Mouse (Mus musculus): ENCODE results near the gene Tmcc1. TPM values are rescaled to one million over a fixed set of nuclear protein-coding genes. Genes with fewer than 3 reads are reported as not detected.
"Not testable (repeated sequence)": the region's sequence is repeated elsewhere in the genome, so short reads cannot be mapped to it uniquely, and the experiment has no call there.

Tmcc1 gene
- polyA plus RNA-seq, 1 experiment from 2014 or later = 11.8 TPM

DNA sequence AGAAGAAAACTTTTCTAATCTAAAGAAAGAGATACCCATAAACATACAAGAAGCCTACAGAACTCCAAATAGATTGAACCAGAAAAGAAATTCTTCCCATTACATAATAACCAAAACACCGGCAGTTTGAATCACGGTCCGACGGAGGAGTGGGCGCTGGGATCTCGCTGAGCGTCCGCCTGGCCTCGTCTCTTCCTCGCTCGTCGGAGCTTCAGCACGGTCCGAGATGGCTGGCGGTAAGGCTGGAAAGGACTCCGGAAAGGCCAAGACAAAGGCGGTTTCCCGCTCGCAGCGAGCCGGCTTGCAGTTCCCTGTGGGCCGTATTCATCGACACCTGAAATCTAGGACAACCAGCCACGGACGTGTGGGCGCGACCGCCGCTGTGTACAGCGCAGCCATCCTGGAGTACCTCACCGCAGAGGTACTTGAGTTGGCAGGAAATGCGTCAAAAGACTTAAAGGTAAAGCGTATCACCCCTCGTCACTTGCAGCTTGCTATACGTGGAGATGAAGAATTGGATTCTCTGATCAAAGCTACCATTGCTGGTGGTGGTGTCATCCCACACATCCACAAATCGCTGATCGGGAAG lies 19.7 kb downstream of the Tmcc1 start:
- H3K36me3 ChIP-seq (ENCODE audit: control insufficient read depth, insufficient read depth, low read length); H3K4me1 ChIP-seq (replicated peaks; ENCODE audit: control insufficient read depth, insufficient read depth, low read length); H3K9ac ChIP-seq (ENCODE audit: low read length); H3K4me3 ChIP-seq (ENCODE audit: low read depth, low read length); ATAC-seq (replicated peaks; ENCODE audit: low FRiP score, low TSS enrichment, low read depth); H3K4me2 ChIP-seq (ENCODE audit: low read length); H3K9me3 ChIP-seq (ENCODE audit: control insufficient read depth, low read length); DNase-seq (ENCODE audit: low spot score); H3K27me3 ChIP-seq (replicated peaks; ENCODE audit: control insufficient read depth, insufficient read depth, low read length); H3K27ac ChIP-seq (ENCODE audit: low read depth): not testable (repeated sequence)
- 82% methylated on average over 37 of the region's 37 CpGs for WGBS

DNA sequence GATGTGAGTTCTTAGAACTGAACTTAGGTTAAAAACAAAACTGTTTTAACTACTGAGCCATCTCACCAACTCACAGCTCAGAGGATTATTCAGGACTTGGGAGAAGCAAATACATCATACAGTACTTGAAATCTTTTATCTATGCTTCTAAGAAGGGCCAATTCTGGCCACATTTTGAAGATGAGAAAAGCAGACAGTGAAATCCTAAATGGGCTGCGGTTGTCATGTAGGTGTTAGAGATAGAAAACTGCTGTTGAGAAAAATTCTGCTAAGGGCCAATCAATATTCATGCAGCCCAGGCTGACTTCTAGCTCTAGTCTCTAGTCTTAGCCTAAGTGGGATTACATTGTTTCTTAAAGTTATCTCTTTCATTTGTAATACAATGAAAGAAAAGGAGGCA lies 26.9 kb downstream of the Tmcc1 start:
- H3K9me3 ChIP-seq (ENCODE audit: control insufficient read depth, low read length) = no peaks in the 10 kb centered on the region
- H3K4me2 ChIP-seq (ENCODE audit: low read length) = no peak overlapping the region
- H3K27ac ChIP-seq (ENCODE audit: low read depth) = no peak overlapping the region
- H3K36me3 ChIP-seq (ENCODE audit: control insufficient read depth, insufficient read depth, low read length) = peaks cover 16% of the 10 kb centered on the region
- DNase-seq (ENCODE audit: low spot score) (no peak), ATAC-seq (replicated peaks; ENCODE audit: low FRiP score, low TSS enrichment, low read depth) (no peak)
- no peaks in the 10 kb centered on the region for H3K4me1 ChIP-seq (replicated peaks; ENCODE audit: control insufficient read depth, insufficient read depth, low read length)
- 80% methylated on average over 1 of the region's 1 CpGs for WGBS
- H3K27me3 ChIP-seq (replicated peaks; ENCODE audit: control insufficient read depth, insufficient read depth, low read length) = no peaks in the 10 kb centered on the region
- no peak overlapping the region for H3K9ac ChIP-seq (ENCODE audit: low read length)
- H3K4me3 ChIP-seq (ENCODE audit: low read depth, low read length) = no peak overlapping the region

DNA sequence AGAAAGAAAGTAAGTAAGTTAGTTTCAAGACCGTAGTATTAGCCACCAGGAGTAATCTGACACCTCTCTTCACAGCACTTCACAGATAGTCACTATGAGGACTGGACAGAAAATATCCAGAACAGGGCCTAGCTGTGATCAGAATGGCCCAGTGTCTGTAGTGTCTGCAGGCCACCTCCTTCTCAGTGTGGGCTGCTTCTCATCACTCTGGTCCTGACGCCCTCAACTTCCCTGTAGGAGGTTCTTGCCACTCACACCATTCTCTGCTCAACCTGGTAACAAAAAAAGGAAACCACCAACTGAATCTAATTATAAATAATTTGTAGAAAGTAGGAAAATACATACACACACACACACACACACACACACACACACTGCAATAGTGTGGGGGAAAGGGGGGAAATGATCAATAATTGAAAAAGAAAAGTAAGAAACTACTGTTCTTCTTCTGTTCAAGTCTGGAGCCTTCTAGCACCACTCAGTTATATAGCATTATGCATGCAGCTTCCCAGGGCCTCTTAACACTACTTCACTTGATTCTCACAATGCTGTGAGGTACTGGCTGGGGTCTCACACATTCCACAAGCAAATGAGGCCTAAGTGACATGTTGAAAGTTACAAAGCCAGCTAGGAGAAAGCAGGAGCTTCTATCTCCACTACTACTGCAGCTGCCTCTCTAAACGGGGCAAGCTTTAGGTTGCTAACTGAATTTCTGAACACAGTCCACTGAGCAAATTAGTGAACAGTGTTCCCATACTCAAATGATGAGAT lies 38.2 kb downstream of the Tmcc1 start:
- no peak overlapping the region for H3K27ac ChIP-seq (ENCODE audit: low read depth)
- WGBS = 30% methylated on average over 3 of the region's 3 CpGs
- no peak overlapping the region for H3K4me3 ChIP-seq (ENCODE audit: low read depth, low read length)
- no peak overlapping the region for H3K4me2 ChIP-seq (ENCODE audit: low read length)
- no peak for ATAC-seq (replicated peaks; ENCODE audit: low FRiP score, low TSS enrichment, low read depth)
- H3K27me3 ChIP-seq (replicated peaks; ENCODE audit: control insufficient read depth, insufficient read depth, low read length) = no peaks in the 10 kb centered on the region
- H3K9ac ChIP-seq (ENCODE audit: low read length) = no peak overlapping the region
- no peak for DNase-seq (ENCODE audit: low spot score)
- no peaks in the 10 kb centered on the region for H3K36me3 ChIP-seq (ENCODE audit: control insufficient read depth, insufficient read depth, low read length)
- no peaks in the 10 kb centered on the region; the same call in 1 of the 2 replicates for H3K4me1 ChIP-seq (replicated peaks; ENCODE audit: control insufficient read depth, insufficient read depth, low read length)
- no peaks in the 10 kb centered on the region for H3K9me3 ChIP-seq (ENCODE audit: control insufficient read depth, low read length)

DNA sequence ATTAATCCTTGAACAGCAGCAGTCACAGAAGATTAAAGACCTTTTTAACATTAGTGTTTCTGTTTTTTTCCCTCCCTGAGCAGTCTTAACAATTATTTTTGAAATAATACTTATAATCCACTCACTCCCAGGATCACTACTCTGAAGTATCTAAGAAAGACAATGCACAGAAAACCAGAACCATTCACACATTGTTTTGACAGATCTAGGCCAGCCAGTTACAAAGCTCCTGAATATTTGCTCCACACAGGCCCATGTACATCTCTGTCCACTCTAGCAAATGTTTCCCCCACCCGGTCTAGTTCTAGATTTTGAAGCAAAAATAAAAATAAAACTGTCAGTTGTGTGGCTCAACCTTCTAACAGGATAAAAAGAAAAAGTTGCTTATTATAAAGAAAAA lies 45.9 kb downstream of the Tmcc1 start:
- H3K27me3 ChIP-seq (replicated peaks; ENCODE audit: control insufficient read depth, insufficient read depth, low read length) = no peaks in the 10 kb centered on the region
- WGBS = 76% methylated on average over 1 of the region's 1 CpGs
- H3K36me3 ChIP-seq (ENCODE audit: control insufficient read depth, insufficient read depth, low read length) = no peaks in the 10 kb centered on the region
- no peak for DNase-seq (ENCODE audit: low spot score)
- no peak overlapping the region for H3K4me2 ChIP-seq (ENCODE audit: low read length)
- no peak overlapping the region for H3K4me3 ChIP-seq (ENCODE audit: low read depth, low read length)
- ATAC-seq (replicated peaks; ENCODE audit: low FRiP score, low TSS enrichment, low read depth) = no peak
- no peak overlapping the region for H3K27ac ChIP-seq (ENCODE audit: low read depth)
- H3K4me1 ChIP-seq (replicated peaks; ENCODE audit: control insufficient read depth, insufficient read depth, low read length) = no peaks in the 10 kb centered on the region
- no peaks in the 10 kb centered on the region for H3K9me3 ChIP-seq (ENCODE audit: control insufficient read depth, low read length)
- no peak overlapping the region for H3K9ac ChIP-seq (ENCODE audit: low read length)

DNA sequence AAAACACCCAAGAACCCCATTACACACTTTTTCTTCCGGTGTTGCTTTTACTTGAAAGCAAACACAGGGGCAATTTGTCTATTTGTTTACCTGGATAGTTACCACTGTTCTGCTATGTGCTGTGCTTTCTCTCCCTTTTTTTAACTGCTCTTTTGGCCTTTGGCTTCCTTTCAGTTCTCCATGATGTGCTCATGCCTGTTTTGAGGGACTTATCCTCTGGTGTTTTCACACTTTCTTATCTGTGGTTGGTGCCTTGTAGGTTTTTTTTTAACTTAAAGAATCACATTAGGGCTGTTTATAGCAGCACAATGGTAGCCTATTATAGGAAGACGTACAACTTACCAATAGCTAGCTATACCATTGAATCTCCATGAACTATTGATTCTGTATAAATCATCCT lies 51.6 kb downstream of the Tmcc1 start:
- Histone ChIP-seq H3K4me3 (ENCODE audit: low read depth, low read length) (no peak overlapping the region), H3K4me2 (ENCODE audit: low read length) (no peak overlapping the region), H3K9me3 (ENCODE audit: control insufficient read depth, low read length) (no peaks in the 10 kb centered on the region), H3K27ac (ENCODE audit: low read depth) (no peak overlapping the region), H3K36me3 (ENCODE audit: control insufficient read depth, insufficient read depth, low read length) (no peaks in the 10 kb centered on the region), H3K27me3 (replicated peaks; ENCODE audit: control insufficient read depth, insufficient read depth, low read length) (no peaks in the 10 kb centered on the region), H3K9ac (ENCODE audit: low read length) (no peak overlapping the region), H3K4me1 (replicated peaks; ENCODE audit: control insufficient read depth, insufficient read depth, low read length) (no peaks in the 10 kb centered on the region)
- WGBS = 57% methylated on average over 2 of the region's 2 CpGs
- DNase-seq (ENCODE audit: low spot score) (no peak), ATAC-seq (replicated peaks; ENCODE audit: low FRiP score, low TSS enrichment, low read depth) (no peak)

DNA sequence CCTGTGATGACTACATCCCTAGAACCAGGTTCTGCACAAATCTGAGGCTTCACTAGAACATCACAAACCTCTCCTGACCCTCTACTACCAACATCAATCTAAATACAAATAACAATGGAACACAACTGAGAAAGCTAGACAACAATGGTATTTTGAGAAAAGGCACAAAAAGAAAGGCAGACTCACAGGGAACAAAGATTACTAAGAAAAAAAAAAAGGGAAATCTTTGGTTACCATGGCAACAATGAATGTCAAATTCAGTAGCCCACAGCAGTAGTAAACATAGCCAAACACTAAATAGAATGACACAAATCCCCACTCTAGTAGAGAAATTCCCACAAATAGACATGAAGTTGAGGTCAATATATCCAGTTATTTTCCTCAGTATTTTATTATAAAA lies 52.5 kb downstream of the Tmcc1 start:
- no peak for DNase-seq (ENCODE audit: low spot score)
- H3K27me3 ChIP-seq (replicated peaks; ENCODE audit: control insufficient read depth, insufficient read depth, low read length) = no peaks in the 10 kb centered on the region

DNA sequence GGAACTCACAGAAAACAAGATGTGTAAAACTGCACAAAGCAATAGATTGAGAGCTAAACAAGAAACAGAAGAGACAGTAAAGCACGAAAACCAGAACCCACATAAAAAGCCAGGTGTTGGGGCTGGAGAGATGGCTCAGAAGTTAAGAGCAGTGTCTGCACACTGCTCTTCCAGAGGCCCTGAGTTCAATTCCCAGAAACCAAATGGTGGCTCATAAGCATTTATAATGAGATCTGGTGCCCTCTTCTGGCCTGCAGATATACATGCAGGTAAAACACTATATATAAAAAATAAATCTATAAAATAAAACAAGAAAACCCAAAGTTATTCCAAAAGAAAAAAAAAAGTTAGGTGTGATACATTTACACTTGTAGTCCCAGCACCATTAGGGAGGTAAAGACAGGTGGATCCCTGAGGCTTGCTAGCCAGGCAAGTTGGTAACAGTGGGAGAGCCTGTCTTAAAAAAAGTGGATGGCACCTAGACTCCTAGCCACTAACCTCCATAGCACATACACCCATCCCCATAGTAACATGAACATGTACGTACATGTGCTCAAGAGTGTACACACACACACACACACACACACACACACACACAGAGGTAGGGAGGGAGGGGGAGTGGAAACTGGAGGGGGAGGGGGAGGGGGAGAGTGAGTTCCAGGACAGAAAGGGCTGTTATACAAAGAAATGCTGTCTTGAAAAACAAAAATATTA lies 54.0 kb downstream of the Tmcc1 start:
- WGBS = 57% methylated on average over 2 of the region's 2 CpGs
- no peak for DNase-seq (ENCODE audit: low spot score)
- H3K27ac ChIP-seq (ENCODE audit: low read depth) = no peak overlapping the region
- no peak overlapping the region for H3K4me3 ChIP-seq (ENCODE audit: low read depth, low read length)
- no peak for ATAC-seq (replicated peaks; ENCODE audit: low FRiP score, low TSS enrichment, low read depth)
- no peaks in the 10 kb centered on the region for H3K27me3 ChIP-seq (replicated peaks; ENCODE audit: control insufficient read depth, insufficient read depth, low read length)
- no peaks in the 10 kb centered on the region for H3K4me1 ChIP-seq (replicated peaks; ENCODE audit: control insufficient read depth, insufficient read depth, low read length)
- no peak overlapping the region for H3K9ac ChIP-seq (ENCODE audit: low read length)
- H3K9me3 ChIP-seq (ENCODE audit: control insufficient read depth, low read length) = no peaks in the 10 kb centered on the region
- H3K36me3 ChIP-seq (ENCODE audit: control insufficient read depth, insufficient read depth, low read length) = no peaks in the 10 kb centered on the region
- no peak overlapping the region for H3K4me2 ChIP-seq (ENCODE audit: low read length)

More for the DNA sequence above, 52.5 kb downstream of the Tmcc1 start:
- ATAC-seq (replicated peaks; ENCODE audit: low FRiP score, low TSS enrichment, low read depth) = no peak
- Histone ChIP-seq H3K36me3 (ENCODE audit: control insufficient read depth, insufficient read depth, low read length) (no peaks in the 10 kb centered on the region), H3K9me3 (ENCODE audit: control insufficient read depth, low read length) (no peaks in the 10 kb centered on the region), H3K9ac (ENCODE audit: low read length) (no peak overlapping the region), H3K4me2 (ENCODE audit: low read length) (no peak overlapping the region), H3K27ac (ENCODE audit: low read depth) (no peak overlapping the region), H3K4me1 (replicated peaks; ENCODE audit: control insufficient read depth, insufficient read depth, low read length) (no peaks in the 10 kb centered on the region), H3K4me3 (ENCODE audit: low read depth, low read length) (no peak overlapping the region)

DNA sequence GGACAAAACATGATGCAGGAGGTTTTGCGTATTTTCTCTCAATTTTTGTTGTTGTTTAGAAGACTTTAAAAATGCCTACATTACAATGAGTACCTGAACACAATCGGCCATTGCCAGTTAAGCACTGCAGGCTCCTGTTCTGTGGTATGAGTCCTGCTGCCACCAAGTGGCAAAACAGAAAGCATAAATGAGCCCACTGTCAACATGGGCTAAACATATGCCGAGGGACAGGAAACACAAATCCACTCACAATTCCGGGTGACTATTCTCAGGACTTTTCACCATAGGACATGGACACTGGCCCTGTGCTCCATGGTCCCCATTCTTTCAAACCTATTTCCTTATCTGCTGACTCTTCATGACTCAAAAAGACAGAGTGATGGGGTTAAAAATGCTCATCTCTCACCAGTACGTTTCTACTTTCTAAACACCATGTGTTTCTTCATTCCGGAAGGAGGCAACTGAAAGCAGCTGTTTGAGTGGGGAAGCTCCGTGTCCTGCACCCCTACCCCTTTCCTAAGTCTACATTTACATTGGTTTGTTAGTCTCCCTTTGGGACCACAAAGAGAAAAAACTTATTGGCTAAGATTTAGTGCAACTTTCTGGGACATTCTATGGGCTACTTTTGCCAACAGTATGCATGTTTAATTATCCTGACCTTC lies 57.2 kb downstream of the Tmcc1 start:
- H3K36me3 ChIP-seq (ENCODE audit: control insufficient read depth, insufficient read depth, low read length) = peaks cover 8% of the 10 kb centered on the region
- DNase-seq (ENCODE audit: low spot score) (no peak), ATAC-seq (replicated peaks; ENCODE audit: low FRiP score, low TSS enrichment, low read depth) (no peak)
- H3K4me3 ChIP-seq (ENCODE audit: low read depth, low read length) = no peak overlapping the region
- 52% methylated on average over 7 of the region's 7 CpGs for WGBS
- no peaks in the 10 kb centered on the region for H3K4me1 ChIP-seq (replicated peaks; ENCODE audit: control insufficient read depth, insufficient read depth, low read length)
- no peaks in the 10 kb centered on the region for H3K9me3 ChIP-seq (ENCODE audit: control insufficient read depth, low read length)
- H3K27ac ChIP-seq (ENCODE audit: low read depth) = no peak overlapping the region
- no peak overlapping the region for H3K9ac ChIP-seq (ENCODE audit: low read length)
- H3K4me2 ChIP-seq (ENCODE audit: low read length) = no peak overlapping the region
- H3K27me3 ChIP-seq (replicated peaks; ENCODE audit: control insufficient read depth, insufficient read depth, low read length) = no peaks in the 10 kb centered on the region

Measured in intestine, embryonic 14.5 days (tissue).